Mouse (Mus musculus): ENCODE data around the gene Nlrp4c. TPM values are rescaled to one million over a fixed set of nuclear protein-coding genes. Genes with fewer than 3 reads are reported as not detected.
"Not testable (repeated sequence)": the region's sequence is repeated elsewhere in the genome, so short reads cannot be mapped to it uniquely, and the experiment has no call there.

Nlrp4c gene
- not detected in 2 replicates for polyA plus RNA-seq (2012; ENCODE audit: insufficient read depth, insufficient read length, low replicate concordance, missing spikeins)

- Histone ChIP-seq H3K4me3 (ENCODE audit: insufficient read depth, low read depth, low read length) (no peak within 1 kb of the TSS), H3K27ac (ENCODE audit: insufficient read depth, low read depth, low read length) (no peak within 1 kb of the TSS), H3K4me1 (ENCODE audit: control insufficient read depth, insufficient read depth, low read length) (no peaks in the 10 kb centered on the region)
- WGBS, result 88% methylated on average over 11 of the region's 11 CpGs
- no peak for TF ChIP-seq POLR2A (IDR thresholded peaks at IDR 0.05; ENCODE audit: insufficient read depth, low read depth, low read length)
Measured at GRCm38 (mm10) chr7:6044861-6045260, at the start of gene Nlrp4c. Gene Nlrp4c (plus strand): TSS chr7:6045161.

- Histone ChIP-seq H3K4me1 (ENCODE audit: control insufficient read depth, insufficient read depth, low read length) (no peaks in the 10 kb centered on the region), H3K27ac (ENCODE audit: insufficient read depth, low read depth, low read length) (no peak within 1 kb of the TSS), H3K4me3 (ENCODE audit: insufficient read depth, low read depth, low read length) (no peak within 1 kb of the TSS)
- WGBS, result 100% methylated on average over 1 of the region's 1 CpGs
- TF ChIP-seq CTCF (IDR thresholded peaks at IDR 0.05; ENCODE audit: insufficient read depth, low read depth, low read length) (no peak), POLR2A (IDR thresholded peaks at IDR 0.05; ENCODE audit: insufficient read depth, low read depth, low read length) (no peak)
Measured at GRCm38 (mm10) chr7:6010910-6011309, 34.1 kb upstream of the Nlrp4c start, which contains the start of gene Vmn1r65. Gene Vmn1r65 (minus strand): TSS chr7:6011010.

- TF ChIP-seq POLR2A (IDR thresholded peaks at IDR 0.05; ENCODE audit: insufficient read depth, low read depth, low read length) (no peak), CTCF (IDR thresholded peaks at IDR 0.05; ENCODE audit: insufficient read depth, low read depth, low read length) (no peak)
- 79% methylated on average over 3 of the region's 3 CpGs for WGBS
- no peak overlapping the region for H3K27ac ChIP-seq (ENCODE audit: insufficient read depth, low read depth, low read length)
- no peaks in the 10 kb centered on the region for H3K4me1 ChIP-seq (ENCODE audit: control insufficient read depth, insufficient read depth, low read length)
- no peak overlapping the region for H3K4me3 ChIP-seq (ENCODE audit: insufficient read depth, low read depth, low read length)
Measured at GRCm38 (mm10) chr7:6119501-6119900, 74.5 kb downstream of the Nlrp4c start.

GRCm38 (mm10) chr7:6120104-6120503 lies 75.1 kb downstream of the Nlrp4c start:
- not testable (repeated sequence) for H3K4me3 ChIP-seq (ENCODE audit: insufficient read depth, low read depth, low read length); H3K27ac ChIP-seq (ENCODE audit: insufficient read depth, low read depth, low read length); H3K4me1 ChIP-seq (ENCODE audit: control insufficient read depth, insufficient read depth, low read length)
- 83% methylated on average over 2 of the region's 2 CpGs for WGBS

DNA sequence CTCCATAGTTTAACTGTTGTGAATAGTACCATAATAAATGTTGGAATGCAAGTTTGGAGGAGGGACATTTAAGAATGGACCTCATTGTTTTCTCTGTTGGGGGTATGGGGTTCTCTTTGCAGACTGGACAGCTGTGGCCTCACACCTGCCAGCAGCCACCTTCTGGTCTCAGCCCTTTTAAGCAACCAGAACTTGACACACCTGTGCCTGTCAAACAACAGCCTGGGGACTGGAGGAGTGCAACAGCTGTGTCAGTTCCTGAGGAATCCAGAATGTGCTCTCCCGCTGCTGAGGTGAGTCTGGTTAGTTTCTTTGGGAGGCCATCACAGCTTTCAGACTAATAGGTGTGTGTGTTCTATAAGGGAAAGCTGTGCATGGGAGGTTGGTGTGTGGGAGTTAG lies 76.2 kb downstream of the Nlrp4c start:
- H3K27ac ChIP-seq (ENCODE audit: insufficient read depth, low read depth, low read length); H3K4me3 ChIP-seq (ENCODE audit: insufficient read depth, low read depth, low read length); H3K4me1 ChIP-seq (ENCODE audit: control insufficient read depth, insufficient read depth, low read length): not testable (repeated sequence)
- 78% methylated on average over 1 of the region's 1 CpGs for WGBS

- peak; percentile 45 for TF ChIP-seq CTCF (IDR thresholded peaks at IDR 0.05; ENCODE audit: insufficient read depth, low read depth, low read length)
- TF ChIP-seq POLR2A (IDR thresholded peaks at IDR 0.05; ENCODE audit: insufficient read depth, low read depth, low read length), result no peak
- 35% methylated on average over 7 of the region's 7 CpGs for WGBS
- Histone ChIP-seq H3K4me3 (ENCODE audit: insufficient read depth, low read depth, low read length) (no peak overlapping the region), H3K27ac (ENCODE audit: insufficient read depth, low read depth, low read length) (no peak overlapping the region), H3K4me1 (ENCODE audit: control insufficient read depth, insufficient read depth, low read length) (no peaks in the 10 kb centered on the region; the same call in 1 of the 2 replicates)
Measured at GRCm38 (mm10) chr7:6126690-6127448, 81.9 kb downstream of the Nlrp4c start.

DNA sequence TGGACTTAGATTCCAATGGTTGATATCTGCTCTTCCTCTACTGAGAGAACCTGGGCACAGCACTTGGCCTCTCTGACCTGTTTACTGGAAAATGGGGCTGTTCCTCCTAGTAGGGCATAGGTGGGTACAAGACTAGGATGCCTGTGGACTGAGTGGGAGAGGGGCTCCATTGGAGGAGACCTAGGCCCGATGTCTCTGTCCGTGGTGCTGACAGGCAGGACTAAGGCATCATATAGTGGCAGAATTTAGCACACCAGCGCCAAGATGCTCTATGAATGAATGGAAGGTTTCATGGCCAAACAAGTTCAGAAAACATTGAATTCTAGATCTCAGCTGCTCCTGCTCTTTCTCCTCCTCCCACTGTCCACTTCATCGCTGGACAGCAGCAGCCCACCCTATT lies 85.4 kb downstream of the Nlrp4c start:
- no peak overlapping the region for H3K4me3 ChIP-seq (ENCODE audit: insufficient read depth, low read depth, low read length)
- no peak overlapping the region for H3K27ac ChIP-seq (ENCODE audit: insufficient read depth, low read depth, low read length)
- no peak for TF ChIP-seq CTCF (IDR thresholded peaks at IDR 0.05; ENCODE audit: insufficient read depth, low read depth, low read length)
- no peak for TF ChIP-seq POLR2A (IDR thresholded peaks at IDR 0.05; ENCODE audit: insufficient read depth, low read depth, low read length)
- 60% methylated on average over 4 of the region's 4 CpGs for WGBS
- H3K4me1 ChIP-seq (ENCODE audit: control insufficient read depth, insufficient read depth, low read length), result no peaks in the 10 kb centered on the region; the same call in 1 of the 2 replicates

GRCm38 (mm10) chr7:6132646-6133045 lies 87.7 kb downstream of the Nlrp4c start:
- Histone ChIP-seq H3K4me3 (ENCODE audit: insufficient read depth, low read depth, low read length) (no peak overlapping the region), H3K27ac (ENCODE audit: insufficient read depth, low read depth, low read length) (no peak overlapping the region), H3K4me1 (ENCODE audit: control insufficient read depth, insufficient read depth, low read length) (no peaks in the 10 kb centered on the region)
- WGBS, result 91% methylated on average over 30 of the region's 30 CpGs
- no peak for TF ChIP-seq CTCF (IDR thresholded peaks at IDR 0.05; ENCODE audit: insufficient read depth, low read depth, low read length)
- TF ChIP-seq POLR2A (IDR thresholded peaks at IDR 0.05; ENCODE audit: insufficient read depth, low read depth, low read length), result no peak

DNA sequence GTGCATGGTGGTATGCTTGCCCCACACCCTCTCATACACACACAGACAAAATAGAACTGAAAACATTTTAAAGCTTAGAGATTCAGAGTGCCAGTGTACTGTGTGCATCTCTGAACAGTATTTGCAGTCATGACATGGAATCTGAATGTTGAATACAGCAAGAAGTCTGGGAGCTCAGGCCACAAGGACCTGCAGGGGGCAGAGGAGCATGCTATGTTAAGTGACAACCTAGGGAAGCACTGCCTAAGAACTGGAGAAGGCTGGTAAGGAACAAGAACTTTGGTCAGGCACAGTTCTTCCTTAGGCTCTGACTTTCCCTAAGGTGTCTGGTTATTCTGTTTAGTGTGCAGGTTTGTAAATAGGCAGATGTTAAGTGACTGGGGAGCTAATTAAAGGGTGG lies 91.5 kb downstream of the Nlrp4c start:
- no peak for TF ChIP-seq CTCF (IDR thresholded peaks at IDR 0.05; ENCODE audit: insufficient read depth, low read depth, low read length)
- Histone ChIP-seq H3K4me1 (ENCODE audit: control insufficient read depth, insufficient read depth, low read length) (no peaks in the 10 kb centered on the region), H3K27ac (ENCODE audit: insufficient read depth, low read depth, low read length) (no peak overlapping the region), H3K4me3 (ENCODE audit: insufficient read depth, low read depth, low read length) (no peak overlapping the region)

- no peaks in the 10 kb centered on the region for H3K4me1 ChIP-seq (ENCODE audit: control insufficient read depth, insufficient read depth, low read length)
- no peak overlapping the region for H3K27ac ChIP-seq (ENCODE audit: insufficient read depth, low read depth, low read length)
- WGBS, result 77% methylated on average over 3 of the region's 3 CpGs
- H3K4me3 ChIP-seq (ENCODE audit: insufficient read depth, low read depth, low read length), result no peak overlapping the region
- no peak for TF ChIP-seq POLR2A (IDR thresholded peaks at IDR 0.05; ENCODE audit: insufficient read depth, low read depth, low read length)
- no peak for TF ChIP-seq CTCF (IDR thresholded peaks at IDR 0.05; ENCODE audit: insufficient read depth, low read depth, low read length)
Measured at GRCm38 (mm10) chr7:6139295-6139694, 94.3 kb downstream of the Nlrp4c start.
